Mouse (Mus musculus) spleen, adult 2 months (tissue): ENCODE measurements around the gene Psg20. TPM values are rescaled to one million over a fixed set of nuclear protein-coding genes. Genes with fewer than 3 reads are reported as not detected.
"Not testable (repeated sequence)": the region's sequence is repeated elsewhere in the genome, so short reads cannot be mapped to it uniquely, and the experiment has no call there.

ENCODE experiments used
- DNase-seq, 2 experiments: peaks; one replicate each; pipeline versions ENCODE4 v3.0.0 to v3.0.0-alpha.2; 2012 to 2021; ENCODE audit warnings: low spot score in 2 of 2, low read depth in 1 of 2
- H3K27ac ChIP-seq: fragments of 200-500 bp; 2 replicates; pipeline ENCODE4 v1.5.1; 2012; ENCODE audit warnings: low read length, inconsistent platforms; ENCODE audit not compliant: insufficient read depth
- H3K27me3 ChIP-seq: fragments of 200-500 bp; 2 replicates; pipeline ENCODE4 v1.6.1; 2012; ENCODE audit warnings: mild to moderate bottlenecking, moderate library complexity, low read length, inconsistent platforms; ENCODE audit not compliant: control insufficient read depth, insufficient read depth
- H3K36me3 ChIP-seq: fragments of 200-500 bp; 2 replicates; pipeline ENCODE4 v1.6.1; 2012; ENCODE audit warnings: mild to moderate bottlenecking, low read length, inconsistent platforms; ENCODE audit not compliant: control insufficient read depth, insufficient read depth
- H3K4me1 ChIP-seq: fragments of 200-500 bp; 2 replicates; pipeline ENCODE4 v1.6.1; 2011; ENCODE audit warnings: inconsistent platforms; ENCODE audit not compliant: control insufficient read depth, insufficient read depth, insufficient read length
- H3K4me3 ChIP-seq: fragments of 200-500 bp; 2 replicates; pipeline ENCODE4 v1.5.1; 2011; ENCODE audit warnings: mild to moderate bottlenecking, inconsistent platforms; ENCODE audit not compliant: insufficient read depth, insufficient read length; ENCODE audit errors: extremely low read depth
- CTCF ChIP-seq: fragments of 200-500 bp; IDR thresholded peaks from 2 replicates; pipeline ENCODE4 v1.5.1; 2011; ENCODE audit warnings: mild to moderate bottlenecking, inconsistent platforms; ENCODE audit not compliant: insufficient read depth, insufficient read length, insufficient replicate concordance; ENCODE audit errors: extremely low read depth
- POLR2A ChIP-seq: fragments of 200-500 bp; IDR thresholded peaks from 2 replicates; pipeline ENCODE4 v1.6.1; 2011; ENCODE audit warnings: low read depth, low read length, inconsistent platforms
- WGBS: fragments of 180-500 bp; shearing (Covaris S2); methylation state at CpG from one replicate; pipeline ENCODE4 v1.1.7; 2018; 5-methylcytosine and 5-hydroxymethylcytosine counted together
- polyA plus RNA-seq: library from polyadenylated mRNA; depleted of rRNA; stranded (reverse); fragments of >200 nt; gene quantifications from 2 replicates; pipeline ENCODE4 v1.2.3, GENCODE M21; 2012; rRNA removed

Gene Psg20
- not detected in 2 replicates for polyA plus RNA-seq

GRCm38 (mm10) chr7:18686085-18686484 is at the start of gene Psg20:
Gene Psg20, minus strand, starts transcription at chr7:18686185.
- H3K27me3 ChIP-seq = no peaks in the 10 kb centered on the region
- no peak for DNase-seq
- TF ChIP-seq CTCF (no peak), POLR2A (no peak)
- 73% methylated on average over 2 of the region's 2 CpGs for WGBS
- H3K4me3 ChIP-seq = no peak within 1 kb of the TSS
- no peaks in the 10 kb centered on the region for H3K4me1 ChIP-seq
- H3K27ac ChIP-seq = no peak within 1 kb of the TSS
- no peaks in the 10 kb centered on the region for H3K36me3 ChIP-seq

DNA sequence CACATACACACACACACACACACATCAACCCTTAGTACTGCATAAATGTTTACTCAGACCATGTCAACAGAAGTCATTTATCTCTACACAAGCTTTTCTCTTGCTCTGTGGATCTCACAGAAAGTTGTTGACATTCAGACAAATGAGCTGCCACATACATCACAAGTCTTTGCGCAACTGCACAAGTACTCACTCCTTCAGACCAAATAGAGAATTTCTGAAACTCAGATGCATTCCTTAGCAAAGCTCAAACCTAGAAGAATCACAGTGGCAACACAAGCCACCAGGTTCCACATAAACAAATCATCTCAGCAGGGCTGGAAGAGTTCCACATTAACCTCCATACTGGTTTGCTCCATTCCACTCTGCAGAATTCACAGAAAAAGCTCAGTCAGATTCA is 48.5 kb upstream of the Psg20 start:
- TF ChIP-seq CTCF (no peak), POLR2A (no peak)
- 87% methylated on average over 1 of the region's 1 CpGs for WGBS
- no peak for DNase-seq
- Histone ChIP-seq H3K4me3 (no peak overlapping the region), H3K27me3 (no peaks in the 10 kb centered on the region), H3K4me1 (no peaks in the 10 kb centered on the region), H3K36me3 (no peaks in the 10 kb centered on the region), H3K27ac (no peak overlapping the region)

GRCm38 (mm10) chr7:18733111-18733510 is 47.1 kb upstream of the Psg20 start:
- no peaks in the 10 kb centered on the region for H3K27me3 ChIP-seq
- H3K4me3 ChIP-seq = no peak overlapping the region
- H3K36me3 ChIP-seq = no peaks in the 10 kb centered on the region
- TF ChIP-seq CTCF = no peak
- no peak for TF ChIP-seq POLR2A
- H3K4me1 ChIP-seq = no peaks in the 10 kb centered on the region
- no peak for DNase-seq
- no peak overlapping the region for H3K27ac ChIP-seq

DNA sequence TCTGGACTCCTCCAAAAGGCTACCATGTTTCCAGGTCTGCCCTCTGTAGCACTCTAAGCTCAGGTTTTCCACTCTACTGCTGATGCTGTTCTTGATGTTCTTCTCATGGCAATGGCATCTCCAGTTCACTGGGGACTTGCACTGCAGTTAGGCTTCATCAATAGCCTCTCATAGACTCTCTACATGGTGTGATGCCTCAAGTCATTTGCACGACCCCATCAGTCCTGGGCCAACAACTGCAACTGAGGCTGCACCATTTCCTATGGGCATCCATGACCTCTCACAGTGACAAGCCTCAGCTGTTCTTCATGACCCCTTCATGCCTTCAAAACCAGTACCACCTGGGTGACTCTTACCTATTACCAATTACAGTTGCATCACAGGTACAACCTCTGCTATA is 42.4 kb upstream of the Psg20 start:
- 74% methylated on average over 1 of the region's 1 CpGs for whole genome bisulfite sequencing
- no peak for DNase-seq
- Histone ChIP-seq H3K27me3 (no peaks in the 10 kb centered on the region), H3K4me1 (no peaks in the 10 kb centered on the region), H3K27ac (no peak overlapping the region), H3K4me3 (no peak overlapping the region), H3K36me3 (no peaks in the 10 kb centered on the region)
- TF ChIP-seq POLR2A (no peak), CTCF (no peak)

- not testable (repeated sequence) for H3K4me1 ChIP-seq, H3K27ac ChIP-seq, H3K27me3 ChIP-seq, H3K4me3 ChIP-seq, H3K36me3 ChIP-seq, DNase-seq
Observed at GRCm38 (mm10) chr7:18725931-18726330, 39.9 kb upstream of the Psg20 start.

DNA sequence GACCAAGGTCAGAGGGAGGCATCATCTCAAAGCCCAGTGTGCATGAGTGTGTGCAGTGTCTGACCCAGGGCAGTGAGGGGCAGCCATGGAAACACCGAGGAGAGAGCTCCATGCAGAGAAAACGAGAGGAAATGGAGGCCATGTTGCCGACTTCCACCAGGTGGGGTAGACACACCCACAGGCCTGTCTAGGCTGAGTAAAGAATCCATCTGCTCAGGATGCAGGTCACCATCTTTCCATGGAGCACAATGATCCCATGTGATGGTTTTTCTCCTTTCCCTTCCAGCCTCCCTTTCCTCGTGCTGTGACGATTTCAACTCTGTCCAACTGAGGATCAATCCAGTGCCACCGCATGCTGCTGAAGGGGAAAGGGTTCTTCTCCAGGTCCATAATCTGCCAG is 38.0 kb upstream of the Psg20 start:
- no peak for DNase-seq
- no peak overlapping the region for H3K27ac ChIP-seq
- H3K27me3 ChIP-seq = no peaks in the 10 kb centered on the region
- no peaks in the 10 kb centered on the region for H3K4me1 ChIP-seq
- WGBS = 82% methylated on average over 6 of the region's 6 CpGs
- no peak overlapping the region for H3K4me3 ChIP-seq
- TF ChIP-seq POLR2A (no peak), CTCF (no peak)
- H3K36me3 ChIP-seq = no peaks in the 10 kb centered on the region

GRCm38 (mm10) chr7:18717790-18718189 is 31.8 kb upstream of the Psg20 start, which contains the start of gene Psg22:
Gene Psg22, plus strand, starts transcription at chr7:18718090.
- H3K27ac ChIP-seq = no peak within 1 kb of the TSS
- no peaks in the 10 kb centered on the region for H3K27me3 ChIP-seq
- WGBS = 49% methylated on average over 2 of the region's 2 CpGs
- no peak for TF ChIP-seq CTCF
- TF ChIP-seq POLR2A = no peak
- no peak for DNase-seq
- H3K36me3 ChIP-seq = no peaks in the 10 kb centered on the region
- no peaks in the 10 kb centered on the region for H3K4me1 ChIP-seq
- no peak within 1 kb of the TSS for H3K4me3 ChIP-seq

DNA sequence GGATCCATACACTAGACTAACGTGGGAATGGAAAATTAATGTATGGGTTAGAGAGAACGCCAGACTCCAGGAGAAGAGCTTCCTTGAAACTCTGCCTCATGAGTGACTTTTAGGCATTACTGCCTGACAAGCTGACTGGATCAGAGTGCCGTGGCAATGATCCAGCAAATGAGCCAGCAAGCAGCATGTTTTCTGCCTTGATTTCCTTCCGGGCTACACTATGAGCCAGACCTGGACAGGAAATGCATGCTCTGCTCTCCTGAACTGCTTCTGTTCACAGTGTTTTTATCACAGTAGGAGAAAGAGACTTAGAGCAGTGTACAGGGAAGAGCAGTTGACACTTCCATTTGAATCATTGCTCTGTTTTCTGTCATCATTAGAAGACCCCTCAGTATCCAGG is 29.6 kb upstream of the Psg20 start:
- 56% methylated on average over 4 of the region's 4 CpGs for WGBS
- H3K4me1 ChIP-seq = no peaks in the 10 kb centered on the region

More for the DNA sequence above, 29.6 kb upstream of the Psg20 start:
- H3K27me3 ChIP-seq = no peaks in the 10 kb centered on the region
- TF ChIP-seq CTCF (no peak), POLR2A (no peak)
- no peak overlapping the region for H3K27ac ChIP-seq
- H3K4me3 ChIP-seq = no peak overlapping the region
- no peak for DNase-seq
- no peaks in the 10 kb centered on the region for H3K36me3 ChIP-seq
